Mouse (Mus musculus) heart, postnatal 10 days (tissue): Measurements from ENCODE around the gene Ifna16. TPM values are rescaled to one million over a fixed set of nuclear protein-coding genes. Genes with fewer than 3 reads are reported as not detected.

Experiments
- DNase-seq, 2 experiments: peaks; one replicate each; pipeline ENCODE4 v3.0.0; 2021
- intact Hi-C: fragments of 180-260 bp; cut with DNase I; formaldehyde crosslinking; loops from one replicate; pipeline ENCODE4 v1.15.1; 2025
- total RNA-seq, 2 experiments: library from RNA; stranded (reverse); gene quantifications; 2 replicates each; pipeline ENCODE4 v1.2.3; 2021

The Ifna16 gene
- total RNA-seq, 2 experiments from 2014 or later: not detected

GRCm38 (mm10) chr4:88653644-88654043, 23.1 kb downstream of the Ifna16 start:
- intact Hi-C loops: no loop called here
- no peak for DNase-seq

- intact Hi-C loops: loop anchor here (10.0 kb wide), 1 partner anchor 860 kb away; no protein-coding TSS in a partner anchor
- DNase-seq: no peak
These were observed 32.4 kb downstream of the Ifna16 start, which contains the start of gene Ifna13 for GRCm38 (mm10) chr4:88644359-88644758. Ifna13 (minus strand) TSS chr4:88644459.

GRCm38 (mm10) chr4:88642526-88642925, 34.2 kb downstream of the Ifna16 start:
- intact Hi-C loops: loop anchor here (10.0 kb wide), 1 partner anchor 858 kb away; no protein-coding TSS in a partner anchor
- no peak for DNase-seq

GRCm38 (mm10) chr4:88641077-88641831, 35.5 kb downstream of the Ifna16 start:
- intact Hi-C loops: loop anchor here (2.0 to 10.0 kb wide), 2 partner anchors 90 to 856 kb away; no protein-coding TSS in a partner anchor

GRCm38 (mm10) chr4:88640704-88641076, 36.0 kb downstream of the Ifna16 start:
- intact Hi-C loops: loop anchor here (2.0 to 10.0 kb wide), 2 partner anchors 90 to 856 kb away; no protein-coding TSS in a partner anchor
- no peak for DNase-seq

More at GRCm38 (mm10) chr4:88641077-88641831, 35.5 kb downstream of the Ifna16 start:
- peak; percentile 96 to 100 for DNase-seq

GRCm38 (mm10) chr4:88634311-88634710, 42.4 kb downstream of the Ifna16 start, which contains the start of gene C87499:
C87499 (minus strand) TSS chr4:88634411.
- intact Hi-C loops: no loop called here
- DNase-seq: no peak

Other genes with a start within 250 kb of the Ifna16 start
- gene Hacd4, start 238.0 kb downstream of the Ifna16 start, total RNA-seq: 1 to 10 TPM; 4.9 to 6.0 TPM
- not detected for gene Ifnb1, start 154.2 kb downstream of the Ifna16 start, total RNA-seq
- not detected for gene Ifna15, start 118.7 kb downstream of the Ifna16 start, total RNA-seq
- not detected for gene Ifna14, start 105.1 kb downstream of the Ifna16 start, total RNA-seq
- gene Ifna9, start 84.5 kb downstream of the Ifna16 start, total RNA-seq: not detected
- gene Ifna12, start 73.5 kb downstream of the Ifna16 start, total RNA-seq: not detected
- not detected for gene C87499, start 42.5 kb downstream of the Ifna16 start, total RNA-seq
- gene Ifna13, start 32.5 kb downstream of the Ifna16 start, total RNA-seq: not detected
- gene Ifna2, start 7.0 kb upstream of the Ifna16 start, total RNA-seq: not detected
- gene Ifnab, start 14.4 kb upstream of the Ifna16 start, total RNA-seq: not detected
- under 1 TPM; 0.50 TPM for gene Gm26566, start 44.9 kb upstream of the Ifna16 start, total RNA-seq
- gene Klhl9, start 45.5 kb upstream of the Ifna16 start, total RNA-seq: 10 to 100 TPM; 82.6 to 87.1 TPM
- gene Gm13271, start 77.9 kb upstream of the Ifna16 start, total RNA-seq: not detected
- gene Gm13283, start 83.2 kb upstream of the Ifna16 start, total RNA-seq: not detected
- gene Gm13290, start 96.9 kb upstream of the Ifna16 start, total RNA-seq: not detected
- gene Gm13289, start 100.0 kb upstream of the Ifna16 start, total RNA-seq: not detected
- gene Gm13272, start 102.9 kb upstream of the Ifna16 start, total RNA-seq: not detected
- gene Ifnz, start 105.2 kb upstream of the Ifna16 start, total RNA-seq: not detected
- not detected for gene Gm13276, start 108.8 kb upstream of the Ifna16 start, total RNA-seq
- not detected for gene Gm13277, start 111.7 kb upstream of the Ifna16 start, total RNA-seq
- gene Gm13278, start 114.6 kb upstream of the Ifna16 start, total RNA-seq: not detected
- not detected for gene Gm13275, start 117.6 kb upstream of the Ifna16 start, total RNA-seq
- gene Gm13279, start 120.5 kb upstream of the Ifna16 start, total RNA-seq: not detected
- gene Gm13285, start 122.7 kb upstream of the Ifna16 start, total RNA-seq: under 1 TPM; 0.31 to 0.40 TPM
- gene Gm13287, start 126.3 kb upstream of the Ifna16 start, total RNA-seq: not detected
- not detected for gene Gm13288, start 128.6 kb upstream of the Ifna16 start, total RNA-seq
- not detected for gene Ifna7, start 139.3 kb upstream of the Ifna16 start, total RNA-seq
- gene Ifna11, start 143.0 kb upstream of the Ifna16 start, total RNA-seq: not detected
- not detected for gene Ifna6, start 150.5 kb upstream of the Ifna16 start, total RNA-seq
- gene Ifna5, start 158.6 kb upstream of the Ifna16 start, total RNA-seq: not detected
- not detected for gene Ifna4, start 164.9 kb upstream of the Ifna16 start, total RNA-seq
- gene Ifna1, start 173.2 kb upstream of the Ifna16 start, total RNA-seq: not detected
- gene Ifne, start 203.3 kb upstream of the Ifna16 start, total RNA-seq: not detected